Mouse (Mus musculus): ENCODE data around the gene Vangl1. TPM values are rescaled to one million over a fixed set of nuclear protein-coding genes. Genes with fewer than 3 reads are reported as not detected.
A peak's percentile ranks its signal among the peaks of the same experiment; 100 is the strongest.
"Not testable (repeated sequence)": the region's sequence is repeated elsewhere in the genome, so short reads cannot be mapped to it uniquely, and the experiment has no call there.

The Vangl1 gene
- polyA plus RNA-seq, 1 experiment from 2014 or later = 13.4 TPM

DNA sequence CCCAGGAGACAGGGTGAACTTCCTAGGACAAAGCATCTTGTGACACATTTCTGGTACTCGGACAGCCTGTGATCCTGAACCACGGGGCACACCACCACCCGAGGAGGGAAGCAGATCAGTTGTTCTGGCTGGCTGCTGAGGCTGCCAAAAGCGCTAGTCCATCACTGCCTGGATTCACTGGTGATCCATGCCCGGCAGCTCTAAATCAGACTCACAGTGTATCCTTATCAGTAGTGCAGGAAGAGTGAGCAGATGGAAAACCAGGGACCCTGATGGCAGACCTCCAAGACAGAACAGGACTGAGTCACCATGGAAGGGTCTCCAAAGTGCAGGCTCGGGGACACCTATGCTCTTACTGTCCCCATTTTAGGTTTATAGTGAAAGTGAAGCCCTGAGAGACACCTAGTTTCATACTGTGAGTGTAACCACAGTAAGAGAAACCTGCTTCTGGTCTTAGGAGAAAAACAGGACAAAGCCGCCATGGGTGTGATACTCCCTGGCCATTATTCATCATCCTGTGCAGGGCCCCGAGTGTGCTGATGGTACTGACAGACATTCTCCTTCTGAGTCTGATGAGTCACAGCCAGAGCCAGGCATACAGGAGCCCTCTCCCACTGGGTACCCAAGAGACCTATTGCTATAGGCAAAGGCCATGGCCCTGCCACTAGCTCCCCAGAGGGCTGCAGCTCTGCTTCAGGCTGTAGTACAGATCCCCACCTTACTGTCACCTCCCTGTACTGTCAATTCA lies 30.2 kb downstream of the Vangl1 start:
- Histone ChIP-seq H3K4me2 (ENCODE audit: low read depth) (no peak overlapping the region), H3K4me3 (ENCODE audit: low read depth, low read length) (no peak overlapping the region), H3K36me3 (ENCODE audit: control insufficient read depth, insufficient read depth, low read length) (no peaks in the 10 kb centered on the region; the same call in 1 of the 2 replicates), H3K27me3 (ENCODE audit: control insufficient read depth, insufficient read depth, low read length) (no peaks in the 10 kb centered on the region), H3K4me1 (ENCODE audit: control insufficient read depth, insufficient read depth, low read length) (no peaks in the 10 kb centered on the region), H3K9me3 (ENCODE audit: control insufficient read depth, low read length) (no peaks in the 10 kb centered on the region), H3K9ac (ENCODE audit: low read length) (no peak overlapping the region), H3K27ac (ENCODE audit: low read depth, low read length) (no peak overlapping the region)
- ATAC-seq (ENCODE audit: insufficient read depth, low FRiP score, low TSS enrichment) = no peak
- 78% methylated on average over 8 of the region's 8 CpGs for WGBS
- DNase-seq (ENCODE audit: low spot score) = no peak

GRCm38 (mm10) chr3:102169197-102169905 lies 35.1 kb downstream of the Vangl1 start:
- Histone ChIP-seq H3K4me1 (ENCODE audit: control insufficient read depth, insufficient read depth, low read length) (peaks cover 8% of the 10 kb centered on the region), H3K9ac (ENCODE audit: low read length) (no peak overlapping the region), H3K27ac (ENCODE audit: low read depth, low read length) (no peak overlapping the region), H3K9me3 (ENCODE audit: control insufficient read depth, low read length) (no peaks in the 10 kb centered on the region), H3K36me3 (ENCODE audit: control insufficient read depth, insufficient read depth, low read length) (no peaks in the 10 kb centered on the region), H3K4me2 (ENCODE audit: low read depth) (no peak overlapping the region), H3K4me3 (ENCODE audit: low read depth, low read length) (no peak overlapping the region), H3K27me3 (ENCODE audit: control insufficient read depth, insufficient read depth, low read length) (no peaks in the 10 kb centered on the region)
- DNase-seq (ENCODE audit: low spot score) (no peak), ATAC-seq (ENCODE audit: insufficient read depth, low FRiP score, low TSS enrichment) (no peak)
- 75% methylated on average over 13 of the region's 13 CpGs for WGBS

DNA sequence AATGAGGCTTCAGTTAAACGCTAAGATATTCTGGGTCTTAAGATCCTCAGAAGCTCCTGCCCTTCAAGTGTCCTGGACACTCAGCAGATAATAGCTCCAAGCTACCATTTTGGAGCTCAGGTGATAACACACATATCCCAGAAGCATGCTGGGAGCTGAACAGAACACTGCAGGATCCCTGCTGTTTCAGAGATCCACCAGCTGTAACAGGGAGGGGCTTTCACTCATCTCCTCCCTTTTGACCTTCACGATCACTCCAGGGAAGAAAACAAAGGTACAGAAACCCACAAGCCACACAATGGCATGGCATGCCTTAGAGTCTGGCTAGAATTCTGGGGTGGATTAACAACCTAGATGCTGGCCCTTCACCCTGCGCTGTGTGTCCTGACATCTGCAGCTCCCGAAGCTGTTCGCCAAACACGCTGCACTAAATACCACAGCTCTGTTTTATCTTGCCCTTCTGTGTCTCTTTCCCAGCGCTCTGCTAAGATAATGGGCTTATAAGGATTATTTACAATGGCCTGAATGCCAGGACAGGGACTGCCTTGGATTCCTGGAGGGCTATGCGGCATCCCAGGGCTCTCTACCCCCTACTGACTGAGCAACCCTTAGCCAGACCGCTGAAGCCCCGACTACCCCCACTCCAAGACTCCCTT lies 36.8 kb downstream of the Vangl1 start:
- Histone ChIP-seq H3K36me3 (ENCODE audit: control insufficient read depth, insufficient read depth, low read length) (no peaks in the 10 kb centered on the region), H3K4me2 (ENCODE audit: low read depth) (peak overlapping the region; percentile 7; the same call in 1 of the 2 replicates), H3K4me1 (ENCODE audit: control insufficient read depth, insufficient read depth, low read length) (peaks cover 8% of the 10 kb centered on the region), H3K9me3 (ENCODE audit: control insufficient read depth, low read length) (no peaks in the 10 kb centered on the region), H3K4me3 (ENCODE audit: low read depth, low read length) (no peak overlapping the region), H3K27ac (ENCODE audit: low read depth, low read length) (no peak overlapping the region), H3K9ac (ENCODE audit: low read length) (no peak overlapping the region), H3K27me3 (ENCODE audit: control insufficient read depth, insufficient read depth, low read length) (no peaks in the 10 kb centered on the region)
- WGBS = 4% methylated on average over 10 of the region's 10 CpGs
- no peak for ATAC-seq (ENCODE audit: insufficient read depth, low FRiP score, low TSS enrichment)
- DNase-seq (ENCODE audit: low spot score) = no peak

GRCm38 (mm10) chr3:102166794-102167193 lies 37.7 kb downstream of the Vangl1 start:
- no peaks in the 10 kb centered on the region for H3K36me3 ChIP-seq (ENCODE audit: control insufficient read depth, insufficient read depth, low read length)
- peaks cover 8% of the 10 kb centered on the region for H3K4me1 ChIP-seq (ENCODE audit: control insufficient read depth, insufficient read depth, low read length)
- H3K9ac ChIP-seq (ENCODE audit: low read length) = no peak overlapping the region
- H3K27me3 ChIP-seq (ENCODE audit: control insufficient read depth, insufficient read depth, low read length) = no peaks in the 10 kb centered on the region
- no peak overlapping the region for H3K27ac ChIP-seq (ENCODE audit: low read depth, low read length)
- DNase-seq (ENCODE audit: low spot score) (no peak), ATAC-seq (ENCODE audit: insufficient read depth, low FRiP score, low TSS enrichment) (no peak)
- no peaks in the 10 kb centered on the region for H3K9me3 ChIP-seq (ENCODE audit: control insufficient read depth, low read length)
- no peak overlapping the region for H3K4me2 ChIP-seq (ENCODE audit: low read depth)
- no peak overlapping the region for H3K4me3 ChIP-seq (ENCODE audit: low read depth, low read length)
- WGBS = 86% methylated on average over 8 of the region's 8 CpGs

DNA sequence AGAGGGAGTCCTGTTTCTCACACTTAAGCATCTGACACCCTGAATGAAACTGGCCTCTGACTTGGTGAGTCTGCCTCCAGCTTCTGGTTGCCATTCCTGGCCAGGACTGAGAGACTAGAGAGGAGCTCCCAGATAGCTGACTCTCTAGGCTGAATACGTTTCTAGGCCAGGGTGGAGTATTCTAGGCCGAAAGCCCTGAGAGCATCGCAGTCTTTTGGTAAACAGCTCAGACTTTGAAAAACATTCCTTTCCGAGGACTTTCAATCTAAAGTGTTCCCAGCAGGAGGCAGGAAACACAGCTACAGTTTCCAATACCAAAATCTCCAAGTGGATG lies 38.2 kb downstream of the Vangl1 start:
- H3K27ac ChIP-seq (ENCODE audit: low read depth, low read length) = no peak overlapping the region

GRCm38 (mm10) chr3:102165536-102166286 lies 38.8 kb downstream of the Vangl1 start:
- ATAC-seq (ENCODE audit: insufficient read depth, low FRiP score, low TSS enrichment) = no peak
- Histone ChIP-seq H3K27ac (ENCODE audit: low read depth, low read length) (no peak overlapping the region), H3K4me2 (ENCODE audit: low read depth) (no peak overlapping the region), H3K9me3 (ENCODE audit: control insufficient read depth, low read length) (no peaks in the 10 kb centered on the region), H3K4me1 (ENCODE audit: control insufficient read depth, insufficient read depth, low read length) (peaks cover 8% of the 10 kb centered on the region), H3K27me3 (ENCODE audit: control insufficient read depth, insufficient read depth, low read length) (no peaks in the 10 kb centered on the region), H3K9ac (ENCODE audit: low read length) (no peak overlapping the region), H3K36me3 (ENCODE audit: control insufficient read depth, insufficient read depth, low read length) (no peaks in the 10 kb centered on the region), H3K4me3 (ENCODE audit: low read depth, low read length) (no peak overlapping the region)
- WGBS = 82% methylated on average over 21 of the region's 21 CpGs
- no peak for DNase-seq (ENCODE audit: low spot score)

More for the DNA sequence above, 38.2 kb downstream of the Vangl1 start:
- WGBS = 70% methylated on average over 4 of the region's 4 CpGs
- no peak for ATAC-seq (ENCODE audit: insufficient read depth, low FRiP score, low TSS enrichment)
- peaks cover 8% of the 10 kb centered on the region for H3K4me1 ChIP-seq (ENCODE audit: control insufficient read depth, insufficient read depth, low read length)
- no peak overlapping the region for H3K4me3 ChIP-seq (ENCODE audit: low read depth, low read length)
- no peak for DNase-seq (ENCODE audit: low spot score)
- no peaks in the 10 kb centered on the region for H3K9me3 ChIP-seq (ENCODE audit: control insufficient read depth, low read length)
- H3K9ac ChIP-seq (ENCODE audit: low read length) = no peak overlapping the region
- no peaks in the 10 kb centered on the region for H3K27me3 ChIP-seq (ENCODE audit: control insufficient read depth, insufficient read depth, low read length)
- no peaks in the 10 kb centered on the region for H3K36me3 ChIP-seq (ENCODE audit: control insufficient read depth, insufficient read depth, low read length)
- no peak overlapping the region for H3K4me2 ChIP-seq (ENCODE audit: low read depth)

- Histone ChIP-seq H3K9ac (ENCODE audit: low read length) (no peak overlapping the region), H3K4me1 (ENCODE audit: control insufficient read depth, insufficient read depth, low read length) (peaks cover 8% of the 10 kb centered on the region), H3K4me2 (ENCODE audit: low read depth) (no peak overlapping the region), H3K9me3 (ENCODE audit: control insufficient read depth, low read length) (no peaks in the 10 kb centered on the region), H3K36me3 (ENCODE audit: control insufficient read depth, insufficient read depth, low read length) (no peaks in the 10 kb centered on the region), H3K4me3 (ENCODE audit: low read depth, low read length) (no peak overlapping the region), H3K27me3 (ENCODE audit: control insufficient read depth, insufficient read depth, low read length) (no peaks in the 10 kb centered on the region), H3K27ac (ENCODE audit: low read depth, low read length) (no peak overlapping the region)
- ATAC-seq (ENCODE audit: insufficient read depth, low FRiP score, low TSS enrichment) (no peak), DNase-seq (ENCODE audit: low spot score) (no peak)
- 69% methylated on average over 4 of the region's 4 CpGs for WGBS
Measured at GRCm38 (mm10) chr3:102164911-102165310, 39.6 kb downstream of the Vangl1 start.

- not testable (repeated sequence) for H3K27me3 ChIP-seq (ENCODE audit: control insufficient read depth, insufficient read depth, low read length); H3K4me1 ChIP-seq (ENCODE audit: control insufficient read depth, insufficient read depth, low read length); H3K36me3 ChIP-seq (ENCODE audit: control insufficient read depth, insufficient read depth, low read length); H3K9me3 ChIP-seq (ENCODE audit: control insufficient read depth, low read length); H3K4me3 ChIP-seq (ENCODE audit: low read depth, low read length); ATAC-seq (ENCODE audit: insufficient read depth, low FRiP score, low TSS enrichment); H3K27ac ChIP-seq (ENCODE audit: low read depth, low read length); H3K9ac ChIP-seq (ENCODE audit: low read length); DNase-seq (ENCODE audit: low spot score); H3K4me2 ChIP-seq (ENCODE audit: low read depth)
- WGBS = 63% methylated on average over 1 of the region's 1 CpGs
Measured at GRCm38 (mm10) chr3:102163861-102164260, 40.6 kb downstream of the Vangl1 start.
